Mouse (Mus musculus): ENCODE measurements around the gene Cfap45. TPM values are rescaled to one million over a fixed set of nuclear protein-coding genes. Genes with fewer than 3 reads are reported as not detected.

Cfap45 gene
- polyA plus RNA-seq, 1 experiment from 2014 or later = 1.6 TPM

- Histone ChIP-seq H3K27me3 (ENCODE audit: poor library complexity, severe bottlenecking) (peaks cover 29% of the 10 kb centered on the region), H3K4me1 (peaks cover 58% of the 10 kb centered on the region), H3K27ac (0 out of 2 replicates have a peak overlapping the region, but pooled peaks have one; percentile 51), H3K9me3 (no peaks in the 10 kb centered on the region), H3K4me3 (no peak overlapping the region), H3K36me3 (replicated peaks) (no peaks in the 10 kb centered on the region)
- 74% methylated on average over 1 of the region's 1 CpGs for WGBS
- no peak for DNase-seq (ENCODE audit: extremely low spot score, low spot score)
Observed at GRCm38 (mm10) chr1:172552623-172553022, 32.0 kb downstream of the Cfap45 start.

GRCm38 (mm10) chr1:172555638-172556037, 35.0 kb downstream of the Cfap45 start, which contains the start of gene Vsig8:
Vsig8 (plus strand) TSS chr1:172555938.
- no peak for DNase-seq (ENCODE audit: extremely low spot score, low spot score)
- 82% methylated on average over 11 of the region's 11 CpGs for WGBS
- H3K9me3 ChIP-seq = no peaks in the 10 kb centered on the region
- no peak within 1 kb of the TSS for H3K4me3 ChIP-seq
- H3K27me3 ChIP-seq (ENCODE audit: poor library complexity, severe bottlenecking) = peaks cover 55% of the 10 kb centered on the region
- no peaks in the 10 kb centered on the region for H3K36me3 ChIP-seq (replicated peaks)
- peaks cover 32% of the 10 kb centered on the region for H3K4me1 ChIP-seq
- H3K27ac ChIP-seq = no peak within 1 kb of the TSS

DNA sequence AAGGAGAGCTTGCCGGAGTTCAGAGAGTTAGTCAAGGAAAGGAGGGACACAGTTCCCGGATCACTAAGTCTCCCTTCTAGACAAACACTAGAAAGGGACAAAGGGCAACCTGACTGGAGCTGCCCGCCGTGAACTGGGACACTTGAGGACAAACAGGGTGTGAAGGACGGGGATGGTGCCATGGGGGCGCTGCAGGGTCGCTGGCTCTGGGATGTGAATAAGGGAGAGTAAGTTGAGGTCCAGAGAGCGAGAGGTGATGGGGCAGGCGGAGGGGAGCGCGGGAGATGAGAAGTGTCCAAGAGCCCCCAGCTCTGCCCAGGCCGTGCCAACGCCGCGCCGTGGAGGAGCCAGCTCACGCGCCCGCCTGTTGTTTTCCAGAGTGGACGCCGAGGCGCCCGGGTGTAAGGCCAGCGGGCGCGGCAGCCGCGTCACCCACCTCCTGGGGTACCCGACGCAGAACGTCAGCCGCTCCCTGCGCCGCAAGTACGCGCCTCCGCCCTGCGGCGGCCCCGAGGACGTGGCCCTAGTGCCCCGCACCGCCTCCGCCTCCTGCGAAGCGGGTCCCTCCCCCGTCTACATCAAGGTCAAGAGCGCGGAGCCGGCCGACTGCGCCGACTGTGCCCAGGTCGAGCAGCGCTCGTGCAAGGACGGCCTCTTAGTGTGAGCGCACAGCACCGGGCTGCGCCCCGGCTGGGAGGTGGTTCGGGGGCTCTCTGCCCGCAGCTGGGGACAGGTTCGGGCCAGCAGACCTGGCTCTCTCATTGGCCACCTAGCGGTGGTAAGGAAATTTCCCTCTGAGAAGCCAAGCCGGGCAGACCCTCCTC, 42.3 kb downstream of the Cfap45 start:
- no peaks in the 10 kb centered on the region for H3K9me3 ChIP-seq
- peak; percentile 83 for DNase-seq (ENCODE audit: extremely low spot score, low spot score)
- peak overlapping the region; percentile 83 for H3K27ac ChIP-seq
- H3K4me1 ChIP-seq = peaks cover 25% of the 10 kb centered on the region
- H3K27me3 ChIP-seq (ENCODE audit: poor library complexity, severe bottlenecking) = peaks cover 75% of the 10 kb centered on the region
- H3K4me3 ChIP-seq = peak overlapping the region; percentile 66
- under 1% methylated on average over 66 of the region's 66 CpGs for WGBS
- H3K36me3 ChIP-seq (replicated peaks) = no peaks in the 10 kb centered on the region

DNA sequence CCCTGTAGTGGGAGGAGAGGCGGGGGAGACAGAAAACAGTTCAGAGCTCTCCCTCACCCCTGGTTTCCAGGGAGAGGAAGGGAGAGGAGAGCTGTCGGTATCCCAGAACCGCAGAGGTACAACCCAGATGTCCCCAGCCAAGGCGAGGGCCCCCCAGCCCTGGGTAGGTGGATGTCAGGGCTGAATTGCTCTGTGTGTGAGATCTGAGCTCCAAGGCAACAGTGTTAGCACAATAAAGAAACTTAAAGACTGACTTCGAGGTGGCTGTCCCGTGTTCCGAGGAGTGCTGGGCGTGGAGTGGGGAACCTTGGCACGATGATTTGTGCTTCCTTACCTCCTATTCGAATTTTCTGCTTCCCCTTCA, 42.8 kb downstream of the Cfap45 start:
- peaks cover 70% of the 10 kb centered on the region for H3K27me3 ChIP-seq (ENCODE audit: poor library complexity, severe bottlenecking)
- H3K9me3 ChIP-seq = no peaks in the 10 kb centered on the region
- H3K4me1 ChIP-seq = peaks cover 29% of the 10 kb centered on the region
- peak overlapping the region; percentile 83 for H3K27ac ChIP-seq
- WGBS = 3% methylated on average over 10 of the region's 10 CpGs
- H3K4me3 ChIP-seq = peak overlapping the region; percentile 66
- H3K36me3 ChIP-seq (replicated peaks) = no peaks in the 10 kb centered on the region
- no peak for DNase-seq (ENCODE audit: extremely low spot score, low spot score)

DNA sequence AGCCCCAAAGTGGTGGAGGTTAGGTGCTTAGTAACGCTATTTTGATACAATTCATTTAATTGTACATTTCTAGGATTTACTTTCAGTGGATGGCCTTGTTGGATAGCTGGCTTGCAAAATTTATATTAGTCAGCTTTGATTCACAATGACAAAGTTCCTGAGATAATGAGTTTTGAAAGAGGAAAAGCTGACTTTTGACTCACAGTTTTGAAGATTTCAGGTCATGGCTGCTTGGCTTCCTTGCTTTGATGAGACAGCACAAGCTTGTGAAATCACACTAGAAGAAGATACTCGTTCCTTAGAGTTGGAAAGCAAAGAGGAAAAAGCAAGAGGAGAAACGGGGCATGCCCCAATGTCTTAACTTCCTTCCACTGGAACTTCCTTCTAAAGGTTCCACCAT, 45.5 kb downstream of the Cfap45 start:
- H3K4me1 ChIP-seq = peaks cover 31% of the 10 kb centered on the region
- 70% methylated on average over 3 of the region's 3 CpGs for WGBS
- H3K4me3 ChIP-seq = no peak overlapping the region
- no peak overlapping the region for H3K27ac ChIP-seq
- H3K36me3 ChIP-seq (replicated peaks) = no peaks in the 10 kb centered on the region
- no peaks in the 10 kb centered on the region for H3K9me3 ChIP-seq
- no peak for DNase-seq (ENCODE audit: extremely low spot score, low spot score)
- peaks cover 43% of the 10 kb centered on the region for H3K27me3 ChIP-seq (ENCODE audit: poor library complexity, severe bottlenecking)

DNA sequence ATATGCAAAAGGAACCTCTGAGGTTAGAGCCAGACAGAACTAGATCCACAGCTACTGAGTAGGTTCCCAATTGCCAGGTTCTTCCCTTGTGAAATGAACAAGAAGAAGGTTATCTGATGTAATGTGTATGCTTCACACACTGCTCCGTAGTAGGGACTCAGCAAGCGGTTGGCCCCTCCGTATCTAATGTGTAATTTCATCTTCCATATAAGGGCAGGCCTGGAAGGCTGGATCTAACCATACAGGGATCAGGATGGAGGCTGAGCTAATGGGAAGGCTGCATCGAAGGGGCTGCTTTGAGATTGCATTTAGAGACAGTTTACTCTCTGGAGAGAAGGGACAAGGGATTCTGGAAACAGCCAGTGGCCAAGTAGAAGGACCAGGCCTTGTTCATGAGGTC, 47.2 kb downstream of the Cfap45 start:
- no peak overlapping the region for H3K27ac ChIP-seq
- WGBS = 84% methylated on average over 4 of the region's 4 CpGs
- H3K27me3 ChIP-seq (ENCODE audit: poor library complexity, severe bottlenecking) = peaks cover 33% of the 10 kb centered on the region
- H3K4me1 ChIP-seq = peaks cover 15% of the 10 kb centered on the region
- no peak overlapping the region for H3K4me3 ChIP-seq
- no peaks in the 10 kb centered on the region for H3K36me3 ChIP-seq (replicated peaks)
- H3K9me3 ChIP-seq = no peaks in the 10 kb centered on the region
- no peak for DNase-seq (ENCODE audit: extremely low spot score, low spot score)

DNA sequence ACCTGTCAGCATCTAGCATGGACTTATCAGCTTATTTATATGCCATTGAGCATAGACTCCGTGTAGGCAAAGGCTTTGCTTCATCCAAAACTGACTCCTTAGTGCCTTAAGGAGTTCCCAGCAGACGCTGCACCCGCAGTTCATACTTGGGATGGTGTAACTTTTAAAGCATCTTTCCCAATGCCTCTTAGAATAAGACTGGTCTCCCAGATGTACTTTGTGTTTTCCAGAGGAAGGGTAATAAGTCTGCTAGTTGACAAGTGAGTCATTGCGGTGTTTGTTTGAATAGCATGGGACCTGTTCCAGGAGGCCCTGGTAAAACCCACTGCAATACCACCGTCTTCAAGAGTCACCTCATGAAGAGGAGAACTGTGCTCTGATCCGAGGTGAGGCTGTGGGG, 59.5 kb downstream of the Cfap45 start:
- 86% methylated on average over 6 of the region's 6 CpGs for WGBS
- Histone ChIP-seq H3K9me3 (no peaks in the 10 kb centered on the region), H3K4me3 (no peak overlapping the region), H3K27ac (no peak overlapping the region), H3K36me3 (replicated peaks) (no peaks in the 10 kb centered on the region), H3K27me3 (ENCODE audit: poor library complexity, severe bottlenecking) (peaks cover 15% of the 10 kb centered on the region), H3K4me1 (peaks cover 3% of the 10 kb centered on the region; the same call in 1 of the 2 replicates)
- no peak for DNase-seq (ENCODE audit: extremely low spot score, low spot score)

DNA sequence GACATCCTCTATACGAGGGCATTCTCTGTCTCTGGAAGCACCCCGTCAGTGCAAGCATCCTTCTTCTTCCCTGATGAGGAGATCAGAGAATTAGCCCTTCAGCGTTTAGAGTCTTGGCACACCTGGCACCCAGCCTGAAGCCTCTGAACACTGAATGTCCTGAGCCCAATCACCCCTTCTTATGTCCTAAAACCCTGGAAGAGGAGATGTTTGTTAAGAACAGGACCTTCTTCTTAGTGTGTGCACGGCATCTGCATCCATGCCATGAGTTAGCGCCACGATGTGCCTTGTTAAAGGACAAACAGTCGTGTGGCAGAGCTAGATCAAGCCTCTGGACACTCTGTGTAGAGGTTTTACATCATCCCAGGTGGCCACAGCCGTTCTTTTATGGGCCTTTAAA, 61.8 kb downstream of the Cfap45 start:
- Histone ChIP-seq H3K27ac (no peak overlapping the region), H3K36me3 (replicated peaks) (no peaks in the 10 kb centered on the region), H3K9me3 (no peaks in the 10 kb centered on the region), H3K4me3 (no peak overlapping the region), H3K27me3 (ENCODE audit: poor library complexity, severe bottlenecking) (peaks cover 38% of the 10 kb centered on the region), H3K4me1 (peaks cover 22% of the 10 kb centered on the region)
- DNase-seq (ENCODE audit: extremely low spot score, low spot score) = no peak
- 88% methylated on average over 8 of the region's 8 CpGs for WGBS

GRCm38 (mm10) chr1:172584271-172584670, 63.7 kb downstream of the Cfap45 start:
- no peaks in the 10 kb centered on the region for H3K9me3 ChIP-seq
- H3K36me3 ChIP-seq (replicated peaks) = no peaks in the 10 kb centered on the region
- peaks cover 22% of the 10 kb centered on the region for H3K4me1 ChIP-seq
- H3K27me3 ChIP-seq (ENCODE audit: poor library complexity, severe bottlenecking) = peaks cover 52% of the 10 kb centered on the region
- H3K27ac ChIP-seq = no peak overlapping the region
- H3K4me3 ChIP-seq = no peak overlapping the region
- no peak for DNase-seq (ENCODE audit: extremely low spot score, low spot score)
- WGBS = 80% methylated on average over 6 of the region's 6 CpGs

DNA sequence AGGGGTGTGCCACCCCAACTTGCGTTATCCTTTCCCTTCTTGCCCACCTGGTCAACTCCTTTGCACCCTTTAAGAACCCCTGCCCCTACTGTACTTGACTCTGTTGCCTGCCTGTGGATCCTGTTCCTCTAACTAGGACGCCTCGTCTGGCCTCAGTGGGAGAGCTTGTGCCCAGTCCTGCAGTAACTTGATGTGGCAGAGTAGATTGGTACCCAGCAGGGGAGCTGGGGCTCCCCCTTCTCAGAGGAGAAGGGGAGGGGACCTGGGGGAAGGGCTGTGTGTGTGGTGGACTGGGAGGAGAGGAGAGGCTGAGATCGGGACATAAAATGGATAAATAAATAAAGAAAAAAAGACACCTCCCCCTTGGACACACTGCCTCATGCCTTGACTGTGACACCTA, 64.4 kb downstream of the Cfap45 start:
- Histone ChIP-seq H3K36me3 (replicated peaks) (no peaks in the 10 kb centered on the region), H3K4me3 (no peak overlapping the region), H3K27me3 (ENCODE audit: poor library complexity, severe bottlenecking) (peaks cover 59% of the 10 kb centered on the region), H3K27ac (no peak overlapping the region), H3K9me3 (no peaks in the 10 kb centered on the region), H3K4me1 (peaks cover 22% of the 10 kb centered on the region)
- WGBS = 46% methylated on average over 4 of the region's 4 CpGs
- no peak for DNase-seq (ENCODE audit: extremely low spot score, low spot score)

- Histone ChIP-seq H3K4me3 (peak overlapping the region; percentile 18; the same call in 1 of the 2 replicates), H3K9me3 (no peaks in the 10 kb centered on the region), H3K27me3 (ENCODE audit: poor library complexity, severe bottlenecking) (peaks cover 60% of the 10 kb centered on the region), H3K27ac (no peak overlapping the region), H3K36me3 (replicated peaks) (no peaks in the 10 kb centered on the region), H3K4me1 (peaks cover 22% of the 10 kb centered on the region)
- no peak for DNase-seq (ENCODE audit: extremely low spot score, low spot score)
- 18% methylated on average over 26 of the region's 26 CpGs for WGBS
Observed at GRCm38 (mm10) chr1:172585612-172586567, 65.3 kb downstream of the Cfap45 start.

DNA sequence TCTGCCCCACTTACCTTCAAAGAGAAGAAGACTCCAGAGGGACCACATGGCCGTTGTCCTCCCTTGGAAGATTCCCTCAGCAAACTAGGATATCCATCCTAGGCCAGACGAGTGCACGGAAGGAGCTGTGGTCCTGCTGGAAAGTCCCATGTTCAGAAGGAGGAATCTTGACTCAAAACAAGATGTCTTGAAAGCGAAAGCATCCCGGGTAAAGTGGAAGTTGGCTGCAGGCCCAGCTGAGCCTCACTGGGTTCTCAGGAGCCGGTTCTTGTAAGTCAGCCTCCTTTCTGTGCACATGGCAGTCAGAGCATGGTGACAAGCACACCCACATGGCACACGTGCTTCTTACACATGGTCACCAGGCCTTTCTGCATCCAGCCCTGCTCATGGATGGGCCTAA, 69.8 kb downstream of the Cfap45 start, which contains the start of gene Slamf8:
Slamf8 (minus strand) TSS at position 184 of the 400 bp plus-strand sequence.
- Histone ChIP-seq H3K27me3 (ENCODE audit: poor library complexity, severe bottlenecking) (peaks cover 42% of the 10 kb centered on the region), H3K27ac (no peak within 1 kb of the TSS), H3K36me3 (replicated peaks) (no peaks in the 10 kb centered on the region), H3K4me1 (peaks cover 16% of the 10 kb centered on the region), H3K9me3 (no peaks in the 10 kb centered on the region), H3K4me3 (no peak within 1 kb of the TSS)
- DNase-seq (ENCODE audit: extremely low spot score, low spot score) = no peak
- WGBS = 88% methylated on average over 7 of the region's 7 CpGs

Data from forebrain, embryonic 10.5 days (tissue).